Mouse (Mus musculus): Measurements from ENCODE around the gene Crebl2.

DNA sequence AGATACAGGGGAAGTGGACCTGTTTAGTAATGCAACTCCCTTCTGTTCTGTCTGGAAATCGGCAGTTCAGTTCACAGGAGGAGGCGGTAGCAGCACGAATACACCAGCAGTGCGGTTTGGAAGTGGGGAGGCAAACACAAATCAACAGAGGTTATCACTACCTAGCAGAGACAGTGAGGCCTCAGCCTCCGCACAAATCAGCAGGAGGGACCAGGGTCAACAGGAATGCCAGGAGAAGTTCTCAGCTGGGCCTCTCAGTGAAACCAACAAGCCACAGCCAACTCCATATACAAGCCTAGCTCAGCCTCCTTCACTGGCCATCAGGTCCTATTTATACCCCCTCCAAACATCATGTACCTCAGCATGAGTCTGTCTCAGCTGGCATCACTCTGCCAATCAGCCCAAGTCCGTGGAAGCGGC lies 48.5 kb upstream of the Crebl2 start:
- TF ChIP-seq EP300 (IDR thresholded peaks at IDR 0.05; ENCODE audit: low read depth) (no peak), CTCF (IDR thresholded peaks at IDR 0.05; ENCODE audit: low read depth) (no peak)
